Mouse (Mus musculus): ENCODE measurements at regions not wholly inside any gene's neighbourhood (a gene's known extent, or its start where the extent isn't known, plus 50 kb on each side); places are given as distances from the start of the nearest gene placed in this dataset.
"Not testable (repeated sequence)": the region's sequence is repeated elsewhere in the genome, so short reads cannot be mapped to it uniquely, and the experiment has no call there.

GRCm38 (mm10) chr15:87818566-87818965, 274.5 kb downstream of the Fam19a5 start:
- DNase-seq (ENCODE audit: low spot score in 2 of 2): no peak

- no peak for DNase-seq (ENCODE audit: low spot score in 2 of 2)
These were observed 298.0 kb downstream of the Fam19a5 start for GRCm38 (mm10) chr15:87842097-87842496.

GRCm38 (mm10) chr15:87859069-87859468, 315.0 kb downstream of the Fam19a5 start:
- no peak for DNase-seq (ENCODE audit: low spot score in 2 of 2)

- no peak for DNase-seq (ENCODE audit: low spot score in 2 of 2)
These were observed 332.3 kb downstream of the Fam19a5 start for GRCm38 (mm10) chr15:87876286-87876899.

GRCm38 (mm10) chr15:87890903-87891302, 346.8 kb downstream of the Fam19a5 start:
- DNase-seq (ENCODE audit: low spot score in 2 of 2): no peak

GRCm38 (mm10) chr15:87894866-87895265, 350.8 kb downstream of the Fam19a5 start:
- not testable (repeated sequence) for DNase-seq (ENCODE audit: low spot score in 2 of 2)

GRCm38 (mm10) chr15:87898655-87899054, 354.6 kb downstream of the Fam19a5 start:
- DNase-seq (ENCODE audit: low spot score in 2 of 2): no peak

- no peak for DNase-seq (ENCODE audit: low spot score in 2 of 2)
These were observed 360.3 kb downstream of the Fam19a5 start for GRCm38 (mm10) chr15:87904436-87904835.

- DNase-seq (ENCODE audit: low spot score in 2 of 2): no peak
These were observed 362.2 kb downstream of the Fam19a5 start for GRCm38 (mm10) chr15:87906310-87906709.

GRCm38 (mm10) chr15:87922091-87922490, 378.0 kb downstream of the Fam19a5 start:
- no peak for DNase-seq (ENCODE audit: low spot score in 2 of 2)

- no peak for DNase-seq (ENCODE audit: low spot score in 2 of 2)
These were observed 378.8 kb downstream of the Fam19a5 start for GRCm38 (mm10) chr15:87922781-87923446.

GRCm38 (mm10) chr15:87923906-87924305, 379.8 kb downstream of the Fam19a5 start:
- DNase-seq (ENCODE audit: low spot score in 2 of 2): no peak

GRCm38 (mm10) chr15:87936041-87936440, 391.9 kb downstream of the Fam19a5 start:
- DNase-seq (ENCODE audit: low spot score in 2 of 2): no peak

GRCm38 (mm10) chr15:87940837-87941236, 396.7 kb downstream of the Fam19a5 start:
- no peak for DNase-seq (ENCODE audit: low spot score in 2 of 2)

- no peak for DNase-seq (ENCODE audit: low spot score in 2 of 2)
These were observed 408.4 kb downstream of the Fam19a5 start for GRCm38 (mm10) chr15:87952531-87952930.

- DNase-seq (ENCODE audit: low spot score in 2 of 2): no peak
These were observed 411.7 kb downstream of the Fam19a5 start for GRCm38 (mm10) chr15:87955685-87956256.

GRCm38 (mm10) chr15:87958866-87959265, 414.8 kb downstream of the Fam19a5 start:
- no peak for DNase-seq (ENCODE audit: low spot score in 2 of 2)

GRCm38 (mm10) chr15:87972641-87973040, 428.5 kb downstream of the Fam19a5 start:
- DNase-seq (ENCODE audit: low spot score in 2 of 2): no peak

GRCm38 (mm10) chr15:87987322-87987985, 443.4 kb downstream of the Fam19a5 start:
- DNase-seq (ENCODE audit: low spot score in 2 of 2): no peak

GRCm38 (mm10) chr15:87994546-87994945, 450.4 kb downstream of the Fam19a5 start:
- no peak for DNase-seq (ENCODE audit: low spot score in 2 of 2)

GRCm38 (mm10) chr15:88017076-88017475, 473.0 kb downstream of the Fam19a5 start:
- DNase-seq (ENCODE audit: low spot score in 2 of 2): no peak

- DNase-seq (ENCODE audit: low spot score in 2 of 2): no peak
These were observed 488.7 kb downstream of the Fam19a5 start for GRCm38 (mm10) chr15:88032751-88033150.

- no peak for DNase-seq (ENCODE audit: low spot score in 2 of 2)
These were observed 489.6 kb downstream of the Fam19a5 start for GRCm38 (mm10) chr15:88033725-88034124.

Data from spleen, postnatal 10 days (tissue).